Mouse (Mus musculus): Measurements from ENCODE around the gene Ckap5. TPM values are rescaled to one million over a fixed set of nuclear protein-coding genes. Genes with fewer than 3 reads are reported as not detected.
A peak's percentile ranks its signal among the peaks of the same experiment; 100 is the strongest.

Gene Ckap5
- polyA plus RNA-seq, 1 experiment from 2014 or later, result 77.6 TPM

GRCm38 (mm10) chr2:91651458-91652258, 125.1 kb downstream of the Ckap5 start:
- WGBS, result 84% methylated on average over 14 of the region's 14 CpGs
- H3K9me3 ChIP-seq (ENCODE audit: control insufficient read depth, low read length), result no peaks in the 10 kb centered on the region
- peak overlapping the region; percentile 73; the same call in 1 of the 2 replicates for H3K4me2 ChIP-seq (ENCODE audit: low read length)
- DNase-seq (ENCODE audit: low spot score), result no peak
- H3K4me1 ChIP-seq (replicated peaks; ENCODE audit: control insufficient read depth, insufficient read depth, low read length), result peaks cover 16% of the 10 kb centered on the region; the same call in 1 of the 2 replicates
- no peak overlapping the region for H3K9ac ChIP-seq (ENCODE audit: low read length)
- peaks cover 51% of the 10 kb centered on the region for H3K36me3 ChIP-seq (ENCODE audit: control insufficient read depth, insufficient read depth, low read length)
- ATAC-seq (replicated peaks; ENCODE audit: low FRiP score, low TSS enrichment, low read depth), result no peak
- H3K27me3 ChIP-seq (replicated peaks; ENCODE audit: control insufficient read depth, insufficient read depth, low read length), result no peaks in the 10 kb centered on the region
- no peak overlapping the region for H3K4me3 ChIP-seq (ENCODE audit: low read depth, low read length)
- no peak overlapping the region for H3K27ac ChIP-seq (ENCODE audit: low read depth)

- no peak overlapping the region for H3K4me3 ChIP-seq (ENCODE audit: low read depth, low read length)
- H3K9me3 ChIP-seq (ENCODE audit: control insufficient read depth, low read length), result no peaks in the 10 kb centered on the region
- no peak overlapping the region for H3K9ac ChIP-seq (ENCODE audit: low read length)
- H3K27ac ChIP-seq (ENCODE audit: low read depth), result no peak overlapping the region
- peaks cover 16% of the 10 kb centered on the region; the same call in 1 of the 2 replicates for H3K4me1 ChIP-seq (replicated peaks; ENCODE audit: control insufficient read depth, insufficient read depth, low read length)
- WGBS, result 57% methylated on average over 6 of the region's 6 CpGs
- DNase-seq (ENCODE audit: low spot score) (no peak), ATAC-seq (replicated peaks; ENCODE audit: low FRiP score, low TSS enrichment, low read depth) (no peak)
- peaks cover 51% of the 10 kb centered on the region for H3K36me3 ChIP-seq (ENCODE audit: control insufficient read depth, insufficient read depth, low read length)
- no peak overlapping the region for H3K4me2 ChIP-seq (ENCODE audit: low read length)
- no peaks in the 10 kb centered on the region for H3K27me3 ChIP-seq (replicated peaks; ENCODE audit: control insufficient read depth, insufficient read depth, low read length)
These were observed 126.3 kb downstream of the Ckap5 start for GRCm38 (mm10) chr2:91652863-91653262.

GRCm38 (mm10) chr2:91655388-91655787, 128.8 kb downstream of the Ckap5 start:
- 83% methylated on average over 5 of the region's 5 CpGs for WGBS
- H3K27me3 ChIP-seq (replicated peaks; ENCODE audit: control insufficient read depth, insufficient read depth, low read length), result no peaks in the 10 kb centered on the region
- H3K4me2 ChIP-seq (ENCODE audit: low read length), result no peak overlapping the region
- H3K9me3 ChIP-seq (ENCODE audit: control insufficient read depth, low read length), result no peaks in the 10 kb centered on the region
- H3K27ac ChIP-seq (ENCODE audit: low read depth), result peak overlapping the region; percentile 43; the same call in 1 of the 2 replicates
- DNase-seq (ENCODE audit: low spot score) (no peak), ATAC-seq (replicated peaks; ENCODE audit: low FRiP score, low TSS enrichment, low read depth) (peak; percentile 50; the same call in 1 of the 2 replicates)
- peaks cover 73% of the 10 kb centered on the region for H3K36me3 ChIP-seq (ENCODE audit: control insufficient read depth, insufficient read depth, low read length)
- no peak overlapping the region for H3K4me3 ChIP-seq (ENCODE audit: low read depth, low read length)
- H3K4me1 ChIP-seq (replicated peaks; ENCODE audit: control insufficient read depth, insufficient read depth, low read length), result peaks cover 13% of the 10 kb centered on the region; the same call in 1 of the 2 replicates
- H3K9ac ChIP-seq (ENCODE audit: low read length), result no peak overlapping the region

- no peak overlapping the region for H3K9ac ChIP-seq (ENCODE audit: low read length)
- peaks cover 73% of the 10 kb centered on the region for H3K36me3 ChIP-seq (ENCODE audit: control insufficient read depth, insufficient read depth, low read length)
- peaks cover 9% of the 10 kb centered on the region; the same call in 1 of the 2 replicates for H3K4me1 ChIP-seq (replicated peaks; ENCODE audit: control insufficient read depth, insufficient read depth, low read length)
- no peak overlapping the region for H3K4me3 ChIP-seq (ENCODE audit: low read depth, low read length)
- DNase-seq (ENCODE audit: low spot score) (no peak), ATAC-seq (replicated peaks; ENCODE audit: low FRiP score, low TSS enrichment, low read depth) (no peak)
- H3K9me3 ChIP-seq (ENCODE audit: control insufficient read depth, low read length), result no peaks in the 10 kb centered on the region
- 0 out of 2 replicates have a peak overlapping the region, but pooled peaks have one; percentile 43 for H3K27ac ChIP-seq (ENCODE audit: low read depth)
- no peaks in the 10 kb centered on the region for H3K27me3 ChIP-seq (replicated peaks; ENCODE audit: control insufficient read depth, insufficient read depth, low read length)
- WGBS, result 58% methylated on average over 6 of the region's 6 CpGs
- no peak overlapping the region for H3K4me2 ChIP-seq (ENCODE audit: low read length)
These were observed 129.3 kb downstream of the Ckap5 start for GRCm38 (mm10) chr2:91655827-91656226.

- no peak overlapping the region for H3K4me2 ChIP-seq (ENCODE audit: low read length)
- DNase-seq (ENCODE audit: low spot score) (no peak), ATAC-seq (replicated peaks; ENCODE audit: low FRiP score, low TSS enrichment, low read depth) (peak; percentile 25)
- H3K36me3 ChIP-seq (ENCODE audit: control insufficient read depth, insufficient read depth, low read length), result peaks cover 82% of the 10 kb centered on the region
- H3K9ac ChIP-seq (ENCODE audit: low read length), result no peak overlapping the region
- H3K27ac ChIP-seq (ENCODE audit: low read depth), result no peak overlapping the region
- no peaks in the 10 kb centered on the region for H3K27me3 ChIP-seq (replicated peaks; ENCODE audit: control insufficient read depth, insufficient read depth, low read length)
- no peak overlapping the region for H3K4me3 ChIP-seq (ENCODE audit: low read depth, low read length)
- H3K4me1 ChIP-seq (replicated peaks; ENCODE audit: control insufficient read depth, insufficient read depth, low read length), result peaks cover 5% of the 10 kb centered on the region; the same call in 1 of the 2 replicates
- WGBS, result 57% methylated on average over 8 of the region's 8 CpGs
- no peaks in the 10 kb centered on the region for H3K9me3 ChIP-seq (ENCODE audit: control insufficient read depth, low read length)
These were observed 130.2 kb downstream of the Ckap5 start for GRCm38 (mm10) chr2:91656774-91657173.

GRCm38 (mm10) chr2:91659657-91660056, 133.1 kb downstream of the Ckap5 start:
- Histone ChIP-seq H3K4me3 (ENCODE audit: low read depth, low read length) (no peak overlapping the region), H3K27me3 (replicated peaks; ENCODE audit: control insufficient read depth, insufficient read depth, low read length) (no peaks in the 10 kb centered on the region), H3K9ac (ENCODE audit: low read length) (no peak overlapping the region), H3K36me3 (ENCODE audit: control insufficient read depth, insufficient read depth, low read length) (peaks cover 94% of the 10 kb centered on the region), H3K4me1 (replicated peaks; ENCODE audit: control insufficient read depth, insufficient read depth, low read length) (no peaks in the 10 kb centered on the region), H3K4me2 (ENCODE audit: low read length) (no peak overlapping the region), H3K9me3 (ENCODE audit: control insufficient read depth, low read length) (no peaks in the 10 kb centered on the region), H3K27ac (ENCODE audit: low read depth) (no peak overlapping the region)
- ATAC-seq (replicated peaks; ENCODE audit: low FRiP score, low TSS enrichment, low read depth) (no peak), DNase-seq (ENCODE audit: low spot score) (no peak)
- 95% methylated on average over 8 of the region's 8 CpGs for WGBS

- Histone ChIP-seq H3K4me2 (ENCODE audit: low read length) (no peak overlapping the region), H3K27ac (ENCODE audit: low read depth) (no peak overlapping the region), H3K9ac (ENCODE audit: low read length) (no peak overlapping the region), H3K36me3 (ENCODE audit: control insufficient read depth, insufficient read depth, low read length) (peaks cover 85% of the 10 kb centered on the region), H3K4me3 (ENCODE audit: low read depth, low read length) (no peak overlapping the region), H3K27me3 (replicated peaks; ENCODE audit: control insufficient read depth, insufficient read depth, low read length) (no peaks in the 10 kb centered on the region), H3K4me1 (replicated peaks; ENCODE audit: control insufficient read depth, insufficient read depth, low read length) (no peaks in the 10 kb centered on the region), H3K9me3 (ENCODE audit: control insufficient read depth, low read length) (no peaks in the 10 kb centered on the region)
- no peak for ATAC-seq (replicated peaks; ENCODE audit: low FRiP score, low TSS enrichment, low read depth)
- DNase-seq (ENCODE audit: low spot score), result no peak
- 93% methylated on average over 6 of the region's 6 CpGs for WGBS
These were observed 134.4 kb downstream of the Ckap5 start for GRCm38 (mm10) chr2:91660981-91661380.

- Histone ChIP-seq H3K9ac (ENCODE audit: low read length) (no peak overlapping the region), H3K9me3 (ENCODE audit: control insufficient read depth, low read length) (no peaks in the 10 kb centered on the region), H3K36me3 (ENCODE audit: control insufficient read depth, insufficient read depth, low read length) (peaks cover 85% of the 10 kb centered on the region), H3K27me3 (replicated peaks; ENCODE audit: control insufficient read depth, insufficient read depth, low read length) (no peaks in the 10 kb centered on the region), H3K4me1 (replicated peaks; ENCODE audit: control insufficient read depth, insufficient read depth, low read length) (no peaks in the 10 kb centered on the region), H3K27ac (ENCODE audit: low read depth) (no peak overlapping the region), H3K4me2 (ENCODE audit: low read length) (no peak overlapping the region), H3K4me3 (ENCODE audit: low read depth, low read length) (no peak overlapping the region)
- no peak for ATAC-seq (replicated peaks; ENCODE audit: low FRiP score, low TSS enrichment, low read depth)
- no peak for DNase-seq (ENCODE audit: low spot score)
These were observed 138.2 kb downstream of the Ckap5 start for GRCm38 (mm10) chr2:91664780-91665179.
